ENCODE assay signal across 23 mouse cellular contexts in the genomic region with DNA sequence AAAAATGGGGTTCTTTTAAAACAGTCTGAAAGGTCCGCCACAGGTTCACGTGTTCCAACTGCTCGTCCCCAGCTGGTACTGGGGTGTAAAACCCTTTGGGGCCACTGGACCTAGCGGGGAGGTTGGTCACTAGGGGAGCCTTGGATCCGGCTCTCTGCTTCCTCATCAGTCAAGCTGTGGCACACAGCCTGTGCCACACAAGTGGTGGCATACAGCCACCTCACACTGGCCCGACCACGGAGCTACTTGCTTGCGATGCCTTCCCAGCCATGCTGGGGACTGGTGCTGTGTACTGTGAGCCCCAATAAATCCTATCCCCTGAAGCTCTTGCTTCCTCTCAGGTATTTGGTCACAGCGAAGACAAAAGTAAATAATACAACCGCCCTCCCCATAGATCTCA.
DNase-seq lines count a peak whose midpoint lies in the region; ATAC-seq and TF ChIP-seq lines count a peak whose summit lies in the region.
"Had no signal": no experiment of that assay in that cellular context is flagged by ENCODE, and none has a peak within 500 bp of the region (broad histone marks: within the 10 kb centered on the region; RNA-seq: fewer than 3 reads in every experiment).

No protein-coding gene starts in this region.

- peak; percentile 23 for DNase-seq in left cerebral cortex, postnatal 4 days
- no peak for DNase-seq in left cerebral cortex, adult 11 months (ENCODE audit: low spot score)
- peak; percentile 48 for DNase-seq in cerebellum, adult 11-12 months
- peak; percentile 18 to 32 for DNase-seq in cerebellum, postnatal 14 days
- no peak for DNase-seq in heart, postnatal 10 days
- DNase-seq: adrenal gland, adult 2 months; B cell, adult 2 months; gastrocnemius, postnatal 10 days; heart, adult 18-20 months; kidney, adult 11 months; kidney, postnatal 25 days; liver, embryonic 13.5 days; lung, postnatal 14 days; spleen, adult 18-20 months; thymus, adult 18-20 months had no signal

- H3K9me3 ChIP-seq in ES-Bruce4 (replicated peaks; ENCODE audit: control insufficient read depth, insufficient read depth, low read length, poor library complexity, severe bottlenecking), result no peaks in the 10 kb centered on the region
- H3K9me3 ChIP-seq: forebrain, embryonic 13.5 days; limb, embryonic 10.5 days; liver, embryonic 13.5 days; megakaryocyte, embryonic 14.5 days; midbrain, embryonic 15.5 days; neural tube, embryonic 15.5 days; stomach, embryonic 15.5 days had no signal

- intact Hi-C loops in left cerebral cortex, postnatal 4 days (cut with DNase I), result no loop called here
- intact Hi-C loops in heart, postnatal 10 days (cut with DNase I), result no loop called here

- no peak for TF ChIP-seq EP300 in ES-Bruce4 (IDR thresholded peaks at IDR 0.05; ENCODE audit: insufficient read depth, low read depth, low read length)

- no peaks in the 10 kb centered on the region for H3K36me3 ChIP-seq in ES-Bruce4 (ENCODE audit: control insufficient read depth, insufficient read depth, low read length, poor library complexity, severe bottlenecking)
- H3K36me3 ChIP-seq: liver, embryonic 13.5 days; midbrain, embryonic 15.5 days; neural tube, embryonic 15.5 days; stomach, embryonic 15.5 days had no signal

- H3K27ac ChIP-seq in ES-Bruce4 (ENCODE audit: insufficient read depth, low read length), result no peak overlapping the region
- H3K27ac ChIP-seq: forebrain, embryonic 13.5 days; limb, embryonic 10.5 days; liver, embryonic 13.5 days; midbrain, embryonic 15.5 days; neural tube, embryonic 15.5 days; stomach, embryonic 15.5 days had no signal

- H3K4me3 ChIP-seq in ES-Bruce4 (ENCODE audit: low read depth, low read length), result peak overlapping the region; percentile 8; the same call in 1 of the 2 replicates
- H3K4me3 ChIP-seq: forebrain, embryonic 13.5 days; limb, embryonic 10.5 days; liver, embryonic 13.5 days; megakaryocyte, embryonic 14.5 days; midbrain, embryonic 15.5 days; neural tube, embryonic 15.5 days; stomach, embryonic 15.5 days had no signal

- no peak overlapping the region for H3K9ac ChIP-seq in ES-Bruce4 (ENCODE audit: low read depth, poor library complexity, severe bottlenecking)
- H3K9ac ChIP-seq: forebrain, embryonic 13.5 days; liver, embryonic 13.5 days; midbrain, embryonic 15.5 days; neural tube, embryonic 15.5 days; stomach, embryonic 15.5 days had no signal

- H3K27me3 ChIP-seq in ES-Bruce4 (ENCODE audit: control insufficient read depth, insufficient read depth, low read length, poor library complexity, severe bottlenecking), result no peaks in the 10 kb centered on the region
- H3K27me3 ChIP-seq: forebrain, embryonic 13.5 days; liver, embryonic 13.5 days; midbrain, embryonic 15.5 days; neural tube, embryonic 15.5 days; stomach, embryonic 15.5 days had no signal

- H3K4me1 ChIP-seq in ES-Bruce4 (ENCODE audit: control insufficient read depth, insufficient read depth, low read length), result peaks cover 4% of the 10 kb centered on the region
- H3K4me1 ChIP-seq: liver, embryonic 13.5 days; megakaryocyte, embryonic 14.5 days; stomach, embryonic 15.5 days had no signal

- TF ChIP-seq CTCF in ES-Bruce4 (IDR thresholded peaks at IDR 0.05; ENCODE audit: low read depth, low read length), result no peak

- no peak for ATAC-seq in erythroblast, adult 5-6 weeks (replicated peaks; ENCODE audit: low FRiP score, poor library complexity, severe bottlenecking)
- ATAC-seq: forebrain, embryonic 13.5 days; midbrain, embryonic 15.5 days had no signal

- no peak for TF ChIP-seq POLR2A in ES-Bruce4 (IDR thresholded peaks at IDR 0.05; ENCODE audit: insufficient read depth, low read length)

Comparison
In these comparisons a context has a peak if more than half of its experiments do, and no peak if none do; other contexts are left out.
1. DNase-seq: peak in left cerebral cortex, postnatal 4 days (single experiment), cerebellum, adult 11-12 months (single experiment) and cerebellum, postnatal 14 days (2 of 2); none in left cerebral cortex, adult 11 months (single experiment) and heart, postnatal 10 days (0 of 2).